Mouse (Mus musculus): ENCODE data around the gene Ctf2.
A peak's percentile ranks its signal among the peaks of the same experiment; 100 is the strongest.

Gene Ctf2

DNA sequence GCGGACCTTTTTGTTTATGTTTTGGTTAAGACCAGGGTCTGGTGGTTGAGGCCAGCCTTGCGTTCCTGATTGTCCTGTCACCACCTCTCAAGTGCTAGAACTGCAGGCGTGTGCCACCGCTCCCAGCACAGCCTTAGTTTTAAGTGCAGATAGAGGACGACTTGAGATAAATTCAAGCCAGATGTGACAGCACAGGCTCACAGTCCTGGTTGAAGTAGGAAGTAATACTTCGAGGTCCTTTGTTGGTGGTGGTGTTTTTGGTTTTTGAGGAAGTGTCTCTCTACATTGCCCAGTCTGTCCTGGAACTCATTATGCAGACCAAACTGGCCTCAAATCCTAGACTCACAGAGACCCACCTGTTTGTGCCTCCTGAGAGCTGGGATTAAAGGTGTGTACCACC lies 27.8 kb upstream of the Ctf2 start:
- DNase-seq, result no peak

DNA sequence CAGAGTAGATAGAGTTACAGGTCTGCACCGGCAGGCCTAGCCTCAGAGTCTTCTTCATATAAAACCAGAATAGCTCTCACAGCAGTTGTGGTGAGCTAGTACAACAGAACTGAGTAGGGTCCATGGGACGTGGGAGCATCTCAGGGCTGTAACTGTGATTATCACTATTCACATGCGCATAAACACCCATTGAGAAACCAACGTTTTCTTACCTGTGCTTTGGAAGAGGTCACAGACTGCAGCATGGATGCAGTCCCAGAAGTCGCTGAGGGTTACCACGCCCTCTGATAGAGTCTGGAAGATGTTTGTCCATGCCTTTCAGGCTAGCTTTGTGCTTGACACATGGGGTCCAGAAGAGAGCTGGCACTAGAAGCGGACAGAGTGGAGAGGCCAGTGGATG lies 21.8 kb upstream of the Ctf2 start:
- no peak for DNase-seq

DNA sequence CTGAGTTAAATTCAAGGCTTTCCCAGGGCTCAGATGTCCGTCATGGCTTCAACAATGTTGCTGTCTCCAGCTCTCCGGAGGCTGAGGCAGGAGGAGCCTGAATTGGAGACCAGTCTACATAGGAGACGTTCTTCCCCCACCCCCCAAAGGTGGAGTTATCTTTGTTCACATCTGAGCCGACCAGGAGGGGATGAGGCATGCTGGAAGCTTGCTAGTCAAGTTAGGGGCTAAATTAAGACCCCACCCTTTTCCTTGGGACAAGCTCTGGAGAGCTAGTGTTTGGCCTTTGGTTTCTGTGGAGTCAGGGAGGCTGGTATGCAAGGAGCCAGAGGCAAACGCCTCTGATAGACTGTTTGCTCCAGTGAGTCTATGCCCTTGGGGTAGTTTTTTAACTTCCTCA lies 21.2 kb upstream of the Ctf2 start:
- no peak for DNase-seq

DNA sequence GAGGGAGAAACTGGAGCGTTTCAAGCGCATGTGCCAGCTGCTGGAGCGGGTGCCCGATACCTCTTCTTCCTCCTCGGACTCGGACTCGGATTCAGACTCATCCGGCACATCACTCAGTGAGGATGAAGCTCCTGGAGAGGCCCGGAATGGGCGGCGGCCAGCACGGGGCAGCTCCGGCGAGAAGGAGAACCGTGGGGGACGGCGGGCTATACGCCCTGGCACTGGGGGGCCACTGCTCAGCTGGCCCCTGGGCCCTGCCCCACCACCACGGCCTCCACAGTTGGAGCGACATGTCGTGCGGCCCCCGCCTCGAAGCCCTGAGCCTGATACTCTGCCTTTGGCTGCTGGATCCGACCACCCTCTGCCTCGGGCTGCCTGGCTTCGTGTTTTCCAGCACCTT lies 20.1 kb upstream of the Ctf2 start:
- no peak for DNase-seq

GRCm38 (mm10) chr7:127751619-127752018 lies 19.7 kb upstream of the Ctf2 start:
- DNase-seq, result no peak

DNA sequence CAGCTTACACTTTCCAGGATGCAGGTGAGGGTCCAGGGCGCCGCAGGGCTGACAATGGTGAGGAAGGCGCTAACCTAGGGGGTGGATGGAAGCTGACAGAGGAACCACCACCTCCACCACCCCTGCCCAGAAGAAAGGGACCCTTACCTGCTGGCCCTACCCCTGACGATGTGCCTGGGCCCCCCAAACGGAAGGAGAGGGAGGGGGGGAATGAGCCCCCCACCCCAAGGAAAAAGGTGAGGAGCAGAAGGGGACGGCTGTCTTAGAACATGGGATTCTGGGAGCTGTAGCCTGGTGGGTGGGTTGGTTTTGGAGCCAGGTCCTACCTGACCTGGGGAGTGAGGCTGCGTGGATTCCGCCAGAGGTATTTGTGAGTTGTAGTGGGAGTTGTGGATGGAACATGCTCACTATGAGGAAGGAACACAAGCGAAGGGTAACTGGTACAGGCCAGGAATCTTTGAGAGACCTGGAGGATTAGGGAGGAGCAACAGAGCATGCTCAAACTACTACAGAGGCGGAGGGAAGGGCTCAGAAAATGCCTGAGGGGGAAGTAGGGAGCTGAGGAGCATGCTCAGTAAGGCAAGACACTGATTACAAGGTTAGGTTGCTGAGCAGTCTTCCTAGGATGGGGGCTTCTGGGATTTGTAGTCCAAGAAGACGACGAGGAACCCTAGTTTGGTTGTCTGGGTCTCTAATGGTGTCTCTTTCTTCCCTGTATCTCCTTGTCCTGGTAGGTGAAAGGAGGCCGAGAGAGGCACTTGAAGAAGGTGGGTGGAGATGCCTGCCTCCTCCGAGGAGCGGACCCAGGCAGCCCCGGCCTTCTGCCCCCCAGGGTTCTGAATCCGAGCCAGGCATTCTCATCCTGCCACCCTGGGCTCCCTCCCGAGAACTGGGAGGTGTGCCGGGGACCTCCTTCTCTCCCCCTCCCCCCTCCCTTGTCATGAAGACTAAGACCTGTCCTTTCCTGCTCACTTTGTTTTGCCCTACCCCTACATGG lies 18.5 kb upstream of the Ctf2 start:
- DNase-seq, result peak; percentile 51 to 52

- DNase-seq, result no peak
Measured at GRCm38 (mm10) chr7:127748235-127748560, 16.2 kb upstream of the Ctf2 start.

- DNase-seq, result no peak
Measured at GRCm38 (mm10) chr7:127747559-127748234, 15.7 kb upstream of the Ctf2 start.

GRCm38 (mm10) chr7:127746494-127747491 lies 14.8 kb upstream of the Ctf2 start:
- peak; percentile 78 to 81 for DNase-seq

- peak; percentile 97 to 99 for DNase-seq
Measured at GRCm38 (mm10) chr7:127745652-127746493, 13.9 kb upstream of the Ctf2 start.

GRCm38 (mm10) chr7:127745251-127745651 lies 13.3 kb upstream of the Ctf2 start:
- peak; percentile 93 to 96 for DNase-seq

- peak; percentile 90 to 91 for DNase-seq
Measured at GRCm38 (mm10) chr7:127744366-127745045, 12.5 kb upstream of the Ctf2 start, which contains the start of gene Fbxl19. Gene Fbxl19, plus strand, starts transcription at chr7:127744543.

DNA sequence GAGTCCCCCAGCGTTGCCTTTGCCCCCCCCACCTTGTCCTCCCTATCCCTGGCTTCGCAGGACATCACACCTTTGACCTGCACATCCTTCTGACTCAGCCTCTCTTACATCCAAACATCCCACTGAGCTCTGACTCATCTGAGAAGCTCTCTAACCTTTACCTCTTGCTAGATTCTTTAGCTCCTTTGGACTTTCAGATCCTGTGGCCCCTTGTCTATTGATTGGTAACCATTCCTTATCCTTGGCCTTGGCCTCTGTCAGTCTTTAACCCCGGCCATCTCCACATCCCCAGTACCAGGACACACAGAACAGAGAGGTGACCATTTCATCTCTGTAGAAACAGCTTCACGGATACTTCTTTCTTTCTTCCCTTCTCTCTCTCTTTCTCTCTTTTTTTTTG lies 1.8 kb downstream of the Ctf2 start:
- DNase-seq, result no peak

GRCm38 (mm10) chr7:127727898-127728297 lies 4.1 kb downstream of the Ctf2 start:
- DNase-seq, result no peak

- DNase-seq, result no peak
Measured at GRCm38 (mm10) chr7:127725924-127726323, 6.0 kb downstream of the Ctf2 start.

GRCm38 (mm10) chr7:127725490-127725889 lies 6.5 kb downstream of the Ctf2 start:
- no peak for DNase-seq

- peak; percentile 26 to 27 for DNase-seq
Measured at GRCm38 (mm10) chr7:127719258-127719657, 12.7 kb downstream of the Ctf2 start.

- no peak for DNase-seq
Measured at GRCm38 (mm10) chr7:127718339-127718738, 13.6 kb downstream of the Ctf2 start.

DNA sequence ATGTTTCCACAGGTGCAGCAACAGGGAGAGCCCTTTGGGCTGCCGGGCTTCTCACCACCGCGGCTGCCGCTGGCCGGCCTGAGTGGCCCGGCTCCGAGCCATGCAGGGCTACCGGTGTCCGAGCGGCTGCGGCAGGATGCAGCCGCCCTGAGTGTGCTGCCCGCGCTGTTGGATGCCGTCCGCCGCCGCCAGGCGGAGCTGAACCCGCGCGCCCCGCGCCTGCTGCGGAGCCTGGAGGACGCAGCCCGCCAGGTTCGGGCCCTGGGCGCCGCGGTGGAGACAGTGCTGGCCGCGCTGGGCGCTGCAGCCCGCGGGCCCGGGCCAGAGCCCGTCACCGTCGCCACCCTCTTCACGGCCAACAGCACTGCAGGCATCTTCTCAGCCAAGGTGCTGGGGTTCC lies 15.0 kb downstream of the Ctf2 start:
- DNase-seq, result peak; percentile 78 to 83

DNA sequence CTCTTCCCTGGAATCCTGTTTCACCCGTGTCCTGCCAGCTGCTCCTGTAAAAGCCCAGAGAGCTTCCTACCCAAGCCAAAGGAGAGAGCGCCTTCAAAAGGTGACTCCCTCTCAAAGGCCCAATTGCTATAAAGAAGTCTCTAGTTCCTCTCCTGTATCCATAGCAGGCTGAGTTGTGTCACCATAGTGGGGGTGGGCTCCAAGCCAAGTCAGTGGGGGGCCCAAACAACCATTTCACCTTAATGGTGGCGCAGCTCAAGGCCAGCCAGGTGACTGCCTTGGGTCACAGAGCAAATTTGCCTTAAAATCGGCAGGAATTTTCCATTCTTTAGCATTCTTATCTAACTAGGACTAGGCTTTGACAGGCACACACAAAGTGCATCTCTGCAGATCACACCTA lies 17.1 kb downstream of the Ctf2 start:
- peak in 1 of 2 experiments; percentile 27 for DNase-seq

Measured in cerebellum, postnatal 10 days (tissue).